8 mouse cellular contexts compared by ENCODE assay signal in genomic region chr9:109932756-109933375, GRCm38 (mm10). TPM values are rescaled to one million over a fixed set of nuclear protein-coding genes. Genes with fewer than 3 reads are reported as not detected.
DNase-seq lines count a peak whose midpoint lies in the region; ATAC-seq and TF ChIP-seq lines count a peak whose summit lies in the region.

No protein-coding gene starts in this region.

- DNase-seq in adrenal gland, postnatal 36 days = peak; percentile 53 to 54
- DNase-seq in heart, postnatal 0 days (ENCODE audit: low spot score) = peak; percentile 91
- DNase-seq in layer of hippocampus, adult 2 months (ENCODE audit: low spot score in 2 of 2) = peak; percentile 53 to 56
- peak; percentile 41 for DNase-seq in lung, adult 2 months
- DNase-seq in ovary, postnatal 36 days (ENCODE audit: low spot score) = peak; percentile 33

- H3K27ac ChIP-seq in forebrain, embryonic 13.5 days = peak overlapping the region; percentile 97
- peak overlapping the region; percentile 97 for H3K27ac ChIP-seq in heart, postnatal 0 days (ENCODE audit: low read depth)
- H3K27ac ChIP-seq in layer of hippocampus, adult 2 months = peak overlapping the region; percentile 93

- TF ChIP-seq POLR2A in lung, adult 2 months (IDR thresholded peaks at IDR 0.05; ENCODE audit: borderline replicate concordance, extremely low read depth, low read depth, low read length) = no peak

- no peak for TF ChIP-seq CTCF in E14TG2a.4 (conservative IDR thresholded peaks at IDR 0.05; ENCODE audit: low read length)
- no peak for TF ChIP-seq CTCF in heart, postnatal 0 days (IDR thresholded peaks at IDR 0.05; ENCODE audit: low read depth)
- peak; percentile 31; the same call in 1 of the 2 replicates for TF ChIP-seq CTCF in layer of hippocampus, adult 2 months (conservative IDR thresholded peaks at IDR 0.05)
- TF ChIP-seq CTCF in lung, adult 2 months (IDR thresholded peaks at IDR 0.05; ENCODE audit: insufficient read depth, low read length) = no peak

- H3K4me2 ChIP-seq in forebrain, embryonic 13.5 days = peak overlapping the region; percentile 82
- H3K4me2 ChIP-seq in heart, postnatal 0 days (ENCODE audit: low read depth, low read length) = peak overlapping the region; percentile 67

- H3K36me3 ChIP-seq in E14TG2a.4 (ENCODE audit: insufficient read depth, low read length) = no peaks in the 10 kb centered on the region
- H3K36me3 ChIP-seq in forebrain, embryonic 13.5 days (ENCODE audit: poor library complexity, severe bottlenecking) = no peaks in the 10 kb centered on the region
- H3K36me3 ChIP-seq in heart, postnatal 0 days (replicated peaks; ENCODE audit: control insufficient read depth, insufficient read depth, low read length) = no peaks in the 10 kb centered on the region

- H3K27me3 ChIP-seq in E14TG2a.4 (ENCODE audit: insufficient read depth, low read length) = no peaks in the 10 kb centered on the region
- H3K27me3 ChIP-seq in forebrain, embryonic 13.5 days = no peaks in the 10 kb centered on the region
- H3K27me3 ChIP-seq in heart, postnatal 0 days (ENCODE audit: control insufficient read depth, insufficient read depth, low read length) = no peaks in the 10 kb centered on the region

- H3K4me3 ChIP-seq in E14TG2a.4 (replicated peaks; ENCODE audit: low read length) = peak overlapping the region; percentile 91
- H3K4me3 ChIP-seq in forebrain, embryonic 13.5 days = peak overlapping the region; percentile 90
- H3K4me3 ChIP-seq in heart, postnatal 0 days (ENCODE audit: low read depth, low read length) = peak overlapping the region; percentile 92
- peak overlapping the region; percentile 85 for H3K4me3 ChIP-seq in layer of hippocampus, adult 2 months
- peak overlapping the region; percentile 67 for H3K4me3 ChIP-seq in lung, adult 2 months (replicated peaks; ENCODE audit: extremely low read depth, low read depth, low read length)

- H3K4me1 ChIP-seq in E14TG2a.4 (replicated peaks; ENCODE audit: low read depth, low read length) = peaks cover 46% of the 10 kb centered on the region
- H3K4me1 ChIP-seq in forebrain, embryonic 13.5 days = peaks cover 15% of the 10 kb centered on the region
- H3K4me1 ChIP-seq in heart, postnatal 0 days (ENCODE audit: control insufficient read depth, insufficient read depth) = peaks cover 20% of the 10 kb centered on the region; the same call in 1 of the 2 replicates
- 0 out of 2 replicates have a peak, but pooled peaks cover 2% of the 10 kb centered on the region for H3K4me1 ChIP-seq in lung, adult 2 months (ENCODE audit: control insufficient read depth, insufficient read depth, low read length)

- H3K9ac ChIP-seq in forebrain, embryonic 13.5 days = peak overlapping the region; percentile 85
- H3K9ac ChIP-seq in heart, postnatal 0 days (replicated peaks; ENCODE audit: low read depth, low read length) = peak overlapping the region; percentile 94

- ATAC-seq in forebrain, embryonic 13.5 days = no peak
- peak; percentile 35 for ATAC-seq in heart, postnatal 0 days (ENCODE audit: insufficient read depth, low read depth)
- ATAC-seq in erythroid progenitor cell, adult 5-6 weeks (replicated peaks; ENCODE audit: low FRiP score, poor library complexity, severe bottlenecking) = no peak

- no peak for TF ChIP-seq EP300 in heart, postnatal 0 days (IDR thresholded peaks at IDR 0.05; ENCODE audit: low read depth)

- WGBS in forebrain, embryonic 13.5 days = 3% methylated on average over 12 of the region's 12 CpGs
- under 1% methylated on average over 12 of the region's 12 CpGs for WGBS in heart, postnatal 0 days
- under 1% methylated on average over 12 of the region's 12 CpGs for WGBS in lung, adult 2 months

- no peaks in the 10 kb centered on the region for H3K9me3 ChIP-seq in E14TG2a.4 (ENCODE audit: low read length)
- no peaks in the 10 kb centered on the region for H3K9me3 ChIP-seq in forebrain, embryonic 13.5 days (replicated peaks)
- H3K9me3 ChIP-seq in heart, postnatal 0 days (replicated peaks; ENCODE audit: control insufficient read depth, low read length) = no peaks in the 10 kb centered on the region

RNA-seq across cellular contexts. Expression of gene Map4, which starts 1.6 kb away (rescaled TPM):
- total RNA-seq in adrenal gland, postnatal 36 days (2021) = 10 to 100 TPM; 75.6 to 96.8 TPM
- polyA plus RNA-seq in forebrain, embryonic 13.5 days (2015; fragmentation: Nextera tagmentation; extraction: Ambion mirVana) = 81.7 and 90.6 TPM in 2 replicates
- total RNA-seq in heart, postnatal 0 days (2014; rRNA removed; ENCODE audit: low replicate concordance) = 145 and 172 TPM in 2 replicates
- 50.6 and 54.2 TPM in 2 replicates for polyA plus RNA-seq in heart, postnatal 0 days (2015; fragmentation: Nextera tagmentation; extraction: Ambion mirVana)
- 100 to 1,000 TPM; 578 to 579 TPM for total RNA-seq in layer of hippocampus, adult 2 months (2021)
- polyA plus RNA-seq in lung, adult 2 months (2012; rRNA removed) = 253 and 275 TPM in 2 replicates
- total RNA-seq in erythroid progenitor cell, adult 5-6 weeks (2015; ENCODE audit: low replicate concordance) = 9.4 and 31.0 TPM in 2 replicates
- total RNA-seq in erythroid progenitor cell, adult 5-6 weeks (2017; ENCODE audit: low replicate concordance) = 4.1 and 5.6 TPM in 2 replicates

RNA-seq across cellular contexts. Expression of gene Cdc25a, which starts 57.5 kb away (rescaled TPM):
- total RNA-seq in adrenal gland, postnatal 36 days (2021) = 10 to 100 TPM; 10.1 to 17.6 TPM
- 26.1 and 28.5 TPM in 2 replicates for polyA plus RNA-seq in forebrain, embryonic 13.5 days (2015; fragmentation: Nextera tagmentation; extraction: Ambion mirVana)
- 7.7 and 14.3 TPM in 2 replicates for total RNA-seq in heart, postnatal 0 days (2014; rRNA removed; ENCODE audit: low replicate concordance)
- 7.0 TPM in 2 replicates for polyA plus RNA-seq in heart, postnatal 0 days (2015; fragmentation: Nextera tagmentation; extraction: Ambion mirVana)
- total RNA-seq in layer of hippocampus, adult 2 months (2021) = 1 to 10 TPM; 4.7 TPM
- polyA plus RNA-seq in lung, adult 2 months (2012; rRNA removed) = 3.3 and 3.7 TPM in 2 replicates
- total RNA-seq in erythroid progenitor cell, adult 5-6 weeks (2015; ENCODE audit: low replicate concordance) = 12.2 and 19.1 TPM in 2 replicates
- 39.5 and 40.3 TPM in 2 replicates for total RNA-seq in erythroid progenitor cell, adult 5-6 weeks (2017; ENCODE audit: low replicate concordance)

Comparison
In these comparisons a context has a peak if more than half of its experiments do, and no peak if none do; other contexts are left out.
1. DNase-seq: peak in every context shown above with its lines; median percentile 91 in heart, postnatal 0 days; 54 in layer of hippocampus, adult 2 months; 54 in adrenal gland, postnatal 36 days; 41 in lung, adult 2 months; 33 in ovary, postnatal 36 days.